Mouse (Mus musculus): ENCODE measurements at regions not wholly inside any gene's neighbourhood (a gene's known extent, or its start where the extent isn't known, plus 50 kb on each side); places are given as distances from the start of the nearest gene placed in this dataset.

DNA sequence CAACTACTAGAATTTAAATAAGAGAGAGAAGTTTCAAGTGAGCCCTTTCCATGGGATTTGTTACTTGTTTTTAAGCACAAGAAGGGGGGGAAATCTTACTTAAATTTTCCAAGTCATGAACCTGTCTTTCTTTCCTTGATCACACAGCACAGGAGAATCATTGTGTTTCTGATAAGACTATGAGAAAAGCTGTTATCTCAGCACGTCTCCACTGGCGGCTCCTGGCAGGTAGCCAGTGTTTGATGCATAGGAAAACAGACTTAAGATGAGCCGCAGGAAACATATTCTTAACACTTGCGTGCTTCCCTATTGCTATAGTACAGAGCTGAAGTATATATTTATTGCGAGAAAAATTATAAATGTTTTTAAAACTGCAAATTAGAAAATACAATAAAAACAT, 920.3 kb downstream of the Efna5 start:
- peak; percentile 5 for DNase-seq

DNA sequence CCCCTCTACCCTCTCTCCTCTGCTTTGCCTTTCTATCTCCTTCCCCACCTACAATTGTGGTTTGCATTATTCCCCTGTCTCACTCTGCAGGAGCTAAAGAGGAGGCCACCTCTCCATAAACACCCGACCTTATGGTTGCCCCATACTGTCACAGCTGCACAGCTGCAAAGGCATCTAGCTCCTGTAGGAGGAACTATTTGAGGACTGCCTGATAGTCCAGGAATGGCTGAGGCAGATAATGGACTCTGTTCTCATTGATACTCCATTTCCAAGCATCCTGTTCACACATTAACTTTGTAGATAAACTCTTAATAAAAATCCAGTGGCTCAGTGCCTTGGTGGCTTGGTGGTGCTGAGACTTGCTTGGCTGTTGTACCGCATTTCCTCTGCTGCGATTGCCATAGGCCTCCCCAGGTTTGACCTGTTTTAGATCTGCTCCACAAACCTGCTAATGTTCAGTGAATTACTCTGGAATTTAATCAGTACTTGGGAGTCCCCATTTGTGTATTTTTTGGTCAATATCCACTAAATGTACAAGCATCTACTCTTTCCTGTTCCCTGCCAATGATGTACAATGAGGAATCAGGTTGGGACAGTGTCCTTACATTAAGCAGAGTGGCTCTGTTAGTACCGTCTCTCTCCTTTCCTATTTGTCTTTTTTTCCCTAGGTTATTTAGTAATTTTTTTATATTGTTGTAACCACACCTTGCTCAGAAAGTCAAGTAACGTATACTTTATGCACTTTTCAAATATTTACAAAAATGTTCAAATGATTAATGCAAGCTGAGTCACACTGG, 920.9 kb downstream of the Efna5 start:
- DNase-seq: no peak

DNA sequence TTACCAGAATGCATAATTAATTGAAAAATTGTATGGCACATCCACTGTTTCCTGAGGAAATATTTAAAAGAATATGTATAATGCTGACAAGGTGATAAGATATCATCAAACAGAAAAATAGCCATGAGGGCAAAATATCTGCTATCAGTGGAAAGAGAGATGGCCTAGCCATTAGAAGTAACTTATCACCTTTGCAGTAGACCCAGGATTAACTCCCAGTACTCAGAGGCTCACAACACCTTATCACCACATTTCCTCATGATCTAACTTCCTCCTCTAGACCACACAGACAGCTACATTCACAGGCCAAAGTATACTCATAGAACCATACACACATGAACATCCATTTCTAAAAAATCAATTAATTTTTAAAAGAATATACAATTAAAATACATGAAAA, 963.4 kb downstream of the Efna5 start:
- DNase-seq: no peak

DNA sequence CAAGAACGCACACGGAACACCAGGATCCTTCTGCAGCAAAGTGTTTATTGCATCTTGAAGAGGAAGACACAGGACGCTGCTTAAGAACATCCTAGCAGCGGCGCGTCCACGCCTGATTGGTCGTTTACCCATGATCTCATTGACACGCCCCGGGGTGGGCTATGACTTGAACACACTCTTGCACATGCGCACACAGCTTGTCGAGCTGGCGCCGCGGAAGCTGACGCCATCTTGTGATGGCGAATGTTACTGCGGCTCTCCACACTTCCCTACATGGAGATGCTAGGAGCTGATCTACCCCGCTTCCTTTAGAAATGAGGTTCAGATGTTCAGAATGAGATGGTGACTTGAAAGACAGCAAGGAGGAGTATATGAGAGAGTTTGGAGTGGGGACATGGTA, 978.2 kb downstream of the Efna5 start:
- no peak for DNase-seq

DNA sequence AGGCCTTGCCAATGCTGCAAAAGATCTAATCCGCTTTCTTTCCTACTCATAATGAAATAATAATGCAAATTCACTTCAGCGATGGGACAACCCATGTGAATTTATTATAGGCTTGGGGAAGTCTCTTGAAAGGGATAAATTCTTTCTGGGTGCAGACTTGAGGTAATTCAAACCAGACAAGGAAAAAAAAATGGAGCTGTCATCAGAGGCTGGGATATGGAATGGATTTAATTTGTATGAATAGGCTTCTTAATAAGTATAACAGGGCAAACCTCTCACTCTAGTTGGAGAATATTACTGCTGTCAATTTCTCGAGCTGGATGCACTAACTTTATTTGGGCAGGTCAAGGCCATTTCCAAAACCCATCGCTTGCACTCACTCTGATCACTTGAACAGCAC, 990.5 kb downstream of the Efna5 start:
- no peak for DNase-seq

DNA sequence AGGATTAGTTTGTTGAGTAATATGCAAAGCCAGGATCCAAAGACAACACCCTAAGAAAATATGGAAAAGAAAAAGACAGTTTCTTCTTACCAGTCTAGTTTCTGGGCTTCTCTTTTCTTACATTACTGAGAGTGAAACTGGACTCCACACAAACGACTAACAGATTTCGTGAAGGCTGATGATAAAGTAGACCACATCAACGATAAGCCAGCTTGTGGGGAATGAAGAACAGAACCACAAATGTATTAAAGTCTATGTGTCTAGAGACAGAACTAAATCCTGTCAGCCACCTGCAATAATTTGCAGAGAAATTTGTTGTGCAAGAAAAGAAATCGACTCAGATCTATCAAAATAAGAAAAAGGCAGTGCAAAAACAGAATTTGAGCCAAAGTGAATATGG, 1015.0 kb downstream of the Efna5 start:
- no peak for DNase-seq

DNA sequence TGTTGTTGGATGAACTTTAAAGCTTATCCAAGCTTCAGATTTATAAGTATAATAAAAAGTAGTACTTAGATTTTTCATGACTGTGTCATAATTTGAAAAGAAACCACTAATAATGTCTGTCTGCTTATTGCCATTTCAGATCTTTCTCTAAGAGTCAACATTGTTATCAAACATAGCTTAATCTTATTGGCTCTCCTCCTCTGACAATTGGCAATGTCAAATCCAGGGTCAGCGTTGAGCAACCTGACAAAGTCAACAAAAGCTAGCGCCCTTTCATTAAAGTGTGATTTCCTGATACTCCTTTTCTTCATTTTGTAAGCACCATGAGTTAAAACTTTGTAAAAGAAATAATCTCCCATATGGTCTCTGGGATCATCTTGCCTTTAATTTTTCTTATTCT, 1018.7 kb downstream of the Efna5 start:
- DNase-seq: no peak

DNA sequence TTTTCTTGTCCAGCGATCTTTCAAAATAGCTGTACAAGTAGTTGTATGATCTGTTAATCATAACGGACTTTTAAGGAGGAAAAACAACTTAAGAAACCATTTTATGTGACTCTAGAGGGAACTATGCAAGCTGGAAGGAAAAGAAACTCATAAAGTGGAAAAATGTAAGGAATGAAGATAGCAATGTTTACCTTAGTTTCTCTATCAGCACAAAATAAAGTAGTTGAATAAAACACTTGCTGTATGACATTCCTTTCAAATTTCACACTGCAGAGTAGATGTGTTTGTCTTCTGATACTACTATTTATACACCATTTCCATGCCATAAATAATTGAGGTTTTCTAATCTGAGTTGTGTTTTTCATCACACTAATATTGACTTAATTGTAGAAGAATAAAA, 1043.6 kb downstream of the Efna5 start:
- no peak for DNase-seq

DNA sequence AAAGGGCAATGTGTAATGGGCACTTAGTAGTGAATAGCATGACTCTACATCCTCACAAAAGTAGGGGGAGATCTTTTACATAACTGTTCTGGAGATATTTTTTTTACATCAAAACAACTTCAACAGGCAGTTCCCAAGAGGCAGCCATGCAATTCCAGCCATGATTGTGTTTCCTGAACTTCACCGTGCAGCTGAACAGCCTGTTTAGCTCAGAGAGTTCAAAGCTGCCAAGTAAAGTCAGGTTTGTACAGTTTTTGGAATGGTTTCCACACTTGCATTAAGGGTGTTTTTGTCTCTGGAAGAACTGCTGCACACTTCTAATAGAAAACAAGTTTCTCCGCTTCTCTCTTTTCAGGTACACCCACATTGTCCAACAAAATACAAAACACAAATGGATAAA, 1065.6 kb downstream of the Efna5 start:
- DNase-seq: no peak

DNA sequence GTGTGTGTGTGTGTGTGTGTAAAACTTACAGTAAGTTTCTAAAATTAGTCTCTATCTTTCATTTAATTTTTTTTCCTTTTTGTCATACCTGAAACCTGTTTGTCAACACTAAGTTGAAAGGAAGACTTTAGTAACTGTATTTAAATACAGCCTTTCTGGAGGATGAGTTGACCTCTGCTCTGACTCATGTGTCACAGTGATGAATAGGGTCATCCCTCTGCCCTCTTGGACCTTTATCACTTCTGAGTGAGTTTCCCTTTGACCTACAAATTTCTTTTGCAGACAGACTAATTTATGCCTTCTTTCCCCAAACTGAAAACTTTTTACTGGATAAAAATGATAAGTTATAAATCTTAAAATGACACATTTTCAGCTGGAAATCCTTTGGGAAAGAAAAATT, 1112.8 kb downstream of the Efna5 start:
- DNase-seq: no peak

DNA sequence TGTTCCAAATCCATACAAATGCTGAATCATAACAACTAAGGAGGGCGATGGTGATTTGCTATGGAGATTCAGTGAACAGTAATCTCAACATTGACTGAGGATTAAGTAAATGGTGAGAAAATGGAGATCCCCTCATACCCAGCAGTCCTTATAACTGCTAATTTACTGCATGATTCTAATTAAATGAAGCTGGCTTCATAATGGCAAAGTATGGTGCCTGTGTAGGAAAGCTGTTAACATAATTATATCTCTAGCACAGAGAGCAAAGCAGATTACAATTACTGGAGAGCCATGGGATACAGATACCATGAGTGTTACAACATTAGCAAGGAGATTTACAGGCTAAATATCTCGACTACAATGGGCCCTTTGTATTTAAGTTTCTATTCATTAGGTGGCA, 1116.0 kb downstream of the Efna5 start:
- no peak for DNase-seq

All from right cerebral cortex, adult 18-20 months (tissue).